Mouse (Mus musculus) stomach, embryonic 16.5 days (tissue): ENCODE results near the gene Vipas39. TPM values are rescaled to one million over a fixed set of nuclear protein-coding genes. Genes with fewer than 3 reads are reported as not detected.

Experiments
- ATAC-seq: fragments of 200-750 bp; cut with Nextera tagmentation; 2 replicates; pipeline ENCODE4 v1.8.0; 2017; ENCODE audit warnings: moderate number of reproducible peaks, moderate TSS enrichment; ENCODE audit not compliant: insufficient read depth, low FRiP score
- H3K27ac ChIP-seq: fragments of 300-500 bp; sonication (generic); 2 replicates; pipeline ENCODE4 v1.5.1; 2014; ENCODE audit warnings: low read length
- H3K27me3 ChIP-seq: fragments of 300-500 bp; sonication (generic); 2 replicates; pipeline ENCODE4 v1.6.1; 2014; ENCODE audit warnings: low read length, control low read depth, mixed read lengths; ENCODE audit not compliant: control insufficient read depth, insufficient read depth
- H3K36me3 ChIP-seq: fragments of 300-500 bp; sonication (generic); 2 replicates; pipeline ENCODE4 v1.6.1; 2014; ENCODE audit warnings: low read length; ENCODE audit not compliant: control insufficient read depth, insufficient read depth
- H3K4me1 ChIP-seq: fragments of 300-500 bp; sonication (generic); 2 replicates; pipeline ENCODE4 v1.6.1; 2014; ENCODE audit warnings: low read length, control low read depth, mixed read lengths; ENCODE audit not compliant: control insufficient read depth, insufficient read depth
- H3K4me2 ChIP-seq: fragments of 300-500 bp; sonication (generic); 2 replicates; pipeline ENCODE4 v1.6.1; 2014; ENCODE audit warnings: low read depth, low read length, mixed read lengths
- H3K4me3 ChIP-seq: fragments of 300-500 bp; sonication (generic); replicated peaks from 2 replicates; pipeline ENCODE4 v1.5.1; 2014; ENCODE audit warnings: mild to moderate bottlenecking, low read length
- H3K9ac ChIP-seq: fragments of 300-500 bp; sonication (generic); 2 replicates; pipeline ENCODE4 v1.6.1; 2014; ENCODE audit warnings: low read length
- H3K9me3 ChIP-seq: fragments of 300-500 bp; sonication (generic); replicated peaks from 2 replicates; pipeline ENCODE4 v1.6.1; 2016; ENCODE audit warnings: low read length, control low read depth; ENCODE audit not compliant: control insufficient read depth
- WGBS: fragments of 180-500 bp; shearing (Covaris S2); extraction: QIAGEN DNeasy Blood & Tissue Kit; methylation state at CpG from one replicate; pipeline ENCODE4 v1.1.7; 2014; 5-methylcytosine and 5-hydroxymethylcytosine counted together
- polyA plus RNA-seq: library from polyadenylated mRNA; unstranded; fragments of >200 nt; fragmentation: Nextera tagmentation; extraction: Ambion mirVana; gene quantifications from 2 replicates; pipeline ENCODE4 v1.2.1, GENCODE M21; 2015

The Vipas39 gene
- polyA plus RNA-seq, 1 experiment from 2014 or later: 36.3 TPM

- no peaks in the 10 kb centered on the region for H3K9me3 ChIP-seq
- no peak overlapping the region for H3K27ac ChIP-seq
- no peak overlapping the region for H3K9ac ChIP-seq
- H3K4me2 ChIP-seq: no peak overlapping the region
- H3K27me3 ChIP-seq: peaks cover 6% of the 10 kb centered on the region
- ATAC-seq: no peak
- 72% methylated on average over 6 of the region's 6 CpGs for WGBS
- no peaks in the 10 kb centered on the region for H3K36me3 ChIP-seq
- no peaks in the 10 kb centered on the region for H3K4me1 ChIP-seq
- H3K4me3 ChIP-seq: no peak overlapping the region
These were observed 27.9 kb upstream of the Vipas39 start for GRCm38 (mm10) chr12:87293934-87294333.

GRCm38 (mm10) chr12:87289100-87289499 lies 23.0 kb upstream of the Vipas39 start:
- Histone ChIP-seq H3K4me2 (no peak overlapping the region), H3K9me3 (no peaks in the 10 kb centered on the region), H3K9ac (no peak overlapping the region), H3K36me3 (no peaks in the 10 kb centered on the region), H3K27ac (no peak overlapping the region), H3K27me3 (no peaks in the 10 kb centered on the region), H3K4me3 (no peak overlapping the region), H3K4me1 (no peaks in the 10 kb centered on the region)
- no peak for ATAC-seq
- 82% methylated on average over 5 of the region's 5 CpGs for WGBS

DNA sequence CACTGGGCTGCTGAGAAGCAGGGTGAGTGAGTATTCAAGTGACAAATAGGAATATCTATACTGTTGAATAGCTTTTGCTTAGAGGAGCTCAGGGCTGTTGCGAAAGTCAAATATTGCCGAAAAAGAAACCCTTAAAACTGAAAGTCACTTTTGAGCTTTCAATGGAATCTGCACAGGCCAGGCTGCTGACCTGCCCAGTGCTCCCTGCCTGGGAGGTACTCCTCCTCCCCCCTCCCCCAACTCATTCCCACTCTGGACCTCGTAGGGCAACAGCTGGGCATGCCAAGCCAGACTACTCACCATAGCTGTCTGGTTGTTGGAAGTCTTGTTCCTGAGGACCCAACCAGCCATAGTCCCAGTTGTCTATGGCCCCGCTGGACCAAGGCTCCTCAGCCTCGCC lies 18.7 kb upstream of the Vipas39 start:
- no peaks in the 10 kb centered on the region for H3K4me1 ChIP-seq
- H3K9me3 ChIP-seq: no peaks in the 10 kb centered on the region
- no peaks in the 10 kb centered on the region for H3K27me3 ChIP-seq
- no peak overlapping the region for H3K27ac ChIP-seq
- no peak overlapping the region for H3K4me2 ChIP-seq
- H3K4me3 ChIP-seq: no peak overlapping the region
- no peak for ATAC-seq
- no peaks in the 10 kb centered on the region for H3K36me3 ChIP-seq
- H3K9ac ChIP-seq: no peak overlapping the region
- 80% methylated on average over 5 of the region's 5 CpGs for WGBS

DNA sequence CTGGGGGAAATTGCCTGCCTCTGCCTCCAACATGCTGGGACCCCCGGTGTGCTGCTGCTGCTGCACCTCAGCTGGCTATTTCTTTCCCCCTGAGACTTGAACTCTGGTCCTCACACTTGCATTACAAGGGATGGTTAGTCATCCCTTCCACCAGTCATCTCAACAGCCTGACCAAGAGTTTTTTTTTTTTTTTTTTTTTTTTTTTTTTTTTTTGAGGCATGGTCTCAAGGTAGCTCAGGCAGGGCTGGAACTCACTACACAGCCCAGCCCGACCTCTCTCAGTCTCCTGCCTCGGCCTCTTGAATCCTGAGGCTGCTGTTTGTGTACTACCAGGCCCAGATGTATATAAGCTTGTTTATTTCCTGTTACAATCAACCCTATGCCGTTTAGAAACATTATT lies 18.2 kb upstream of the Vipas39 start:
- no peak for ATAC-seq
- no peaks in the 10 kb centered on the region for H3K9me3 ChIP-seq
- 74% methylated on average over 4 of the region's 4 CpGs for WGBS
- H3K36me3 ChIP-seq: no peaks in the 10 kb centered on the region
- no peaks in the 10 kb centered on the region for H3K4me1 ChIP-seq
- no peaks in the 10 kb centered on the region for H3K27me3 ChIP-seq
- H3K9ac ChIP-seq: no peak overlapping the region
- H3K27ac ChIP-seq: no peak overlapping the region
- no peak overlapping the region for H3K4me3 ChIP-seq
- no peak overlapping the region for H3K4me2 ChIP-seq

GRCm38 (mm10) chr12:87283706-87284105 lies 17.6 kb upstream of the Vipas39 start:
- H3K27me3 ChIP-seq: no peaks in the 10 kb centered on the region
- H3K9me3 ChIP-seq: no peaks in the 10 kb centered on the region
- 73% methylated on average over 7 of the region's 7 CpGs for WGBS
- ATAC-seq: no peak
- H3K4me3 ChIP-seq: no peak overlapping the region
- no peaks in the 10 kb centered on the region for H3K4me1 ChIP-seq
- H3K4me2 ChIP-seq: no peak overlapping the region
- H3K36me3 ChIP-seq: no peaks in the 10 kb centered on the region
- no peak overlapping the region for H3K27ac ChIP-seq
- H3K9ac ChIP-seq: no peak overlapping the region

DNA sequence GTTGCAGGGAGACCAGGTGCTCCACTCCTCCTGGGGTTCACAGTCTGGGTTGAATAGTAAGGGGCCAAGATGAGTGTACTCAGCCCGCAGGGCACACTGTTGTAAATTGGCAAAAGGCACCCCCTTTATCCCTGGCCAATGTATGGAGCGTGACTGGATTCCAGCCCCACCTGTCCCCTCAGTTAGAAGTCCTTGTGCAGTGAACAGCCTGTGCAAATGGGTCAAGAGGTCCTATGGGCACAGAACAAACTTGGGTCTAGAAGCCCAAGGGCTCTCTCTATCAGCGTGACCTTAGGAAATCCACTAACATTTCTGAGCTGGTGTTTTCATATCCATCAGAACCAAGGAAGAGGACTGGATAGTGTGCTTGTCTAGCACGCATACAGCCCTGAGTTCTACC lies 16.7 kb upstream of the Vipas39 start:
- H3K9me3 ChIP-seq: no peaks in the 10 kb centered on the region
- 94% methylated on average over 4 of the region's 4 CpGs for WGBS
- no peaks in the 10 kb centered on the region for H3K27me3 ChIP-seq
- no peak overlapping the region for H3K4me2 ChIP-seq
- H3K27ac ChIP-seq: no peak overlapping the region
- H3K4me1 ChIP-seq: peaks cover 5% of the 10 kb centered on the region; the same call in 1 of the 2 replicates
- no peak for ATAC-seq
- no peaks in the 10 kb centered on the region for H3K36me3 ChIP-seq
- no peak overlapping the region for H3K4me3 ChIP-seq
- H3K9ac ChIP-seq: no peak overlapping the region

DNA sequence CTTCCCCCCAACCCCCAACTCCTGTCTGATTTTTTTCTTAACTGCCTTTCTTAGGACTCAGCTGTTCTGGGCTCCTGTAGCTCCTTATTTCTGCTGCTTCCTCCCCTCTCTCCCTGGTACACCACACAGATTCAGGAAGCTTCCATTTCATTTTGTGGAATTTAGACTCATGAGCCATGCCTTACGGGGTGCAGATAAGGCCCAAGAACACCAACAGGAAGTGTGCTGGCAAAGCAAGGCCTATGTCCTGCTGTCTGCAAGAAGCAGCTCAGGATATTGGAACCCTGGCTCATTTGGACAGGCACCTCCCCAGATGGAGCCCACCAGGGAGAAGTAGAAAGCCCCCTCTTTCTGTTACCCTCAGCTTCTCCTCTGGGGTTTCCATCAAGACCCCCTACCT lies 15.7 kb upstream of the Vipas39 start:
- WGBS: 77% methylated on average over 1 of the region's 1 CpGs
- no peaks in the 10 kb centered on the region for H3K9me3 ChIP-seq
- no peak overlapping the region for H3K4me3 ChIP-seq
- H3K4me2 ChIP-seq: no peak overlapping the region
- H3K27me3 ChIP-seq: no peaks in the 10 kb centered on the region
- H3K36me3 ChIP-seq: no peaks in the 10 kb centered on the region
- peaks cover 5% of the 10 kb centered on the region; the same call in 1 of the 2 replicates for H3K4me1 ChIP-seq
- ATAC-seq: no peak
- no peak overlapping the region for H3K27ac ChIP-seq
- H3K9ac ChIP-seq: no peak overlapping the region

- H3K9me3 ChIP-seq: no peaks in the 10 kb centered on the region
- 0 out of 2 replicates have a peak, but pooled peaks cover 6% of the 10 kb centered on the region for H3K36me3 ChIP-seq
- H3K4me3 ChIP-seq: no peak overlapping the region
- H3K27ac ChIP-seq: no peak overlapping the region
- WGBS: 53% methylated on average over 14 of the region's 14 CpGs
- peaks cover 5% of the 10 kb centered on the region; the same call in 1 of the 2 replicates for H3K4me1 ChIP-seq
- H3K4me2 ChIP-seq: no peak overlapping the region
- H3K9ac ChIP-seq: no peak overlapping the region
- no peak for ATAC-seq
- no peaks in the 10 kb centered on the region for H3K27me3 ChIP-seq
These were observed 13.8 kb upstream of the Vipas39 start for GRCm38 (mm10) chr12:87279879-87280278.

DNA sequence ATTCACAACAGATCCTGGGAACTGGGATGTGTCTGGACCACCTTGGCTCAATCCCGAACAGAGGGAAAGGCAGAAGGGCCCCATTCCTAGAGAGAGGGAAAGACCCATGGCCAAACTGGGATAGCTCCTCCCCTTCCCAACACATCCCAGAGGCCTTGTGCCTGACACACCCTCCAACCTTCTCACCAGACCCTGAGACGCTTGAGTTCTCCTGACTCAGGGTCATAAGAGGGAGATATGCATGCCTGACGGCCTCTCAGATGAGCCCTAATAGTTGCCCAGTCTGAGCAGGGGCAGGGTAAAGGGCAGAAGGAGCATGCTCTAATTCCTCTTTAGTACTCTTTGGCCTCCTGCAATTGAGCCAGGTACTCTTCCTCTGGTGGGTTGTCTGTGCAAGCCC lies 13.3 kb upstream of the Vipas39 start:
- WGBS: 60% methylated on average over 3 of the region's 3 CpGs
- H3K27me3 ChIP-seq: no peaks in the 10 kb centered on the region
- ATAC-seq: peak; percentile 18; the same call in 1 of the 2 replicates
- H3K9me3 ChIP-seq: no peaks in the 10 kb centered on the region
- H3K4me1 ChIP-seq: peaks cover 5% of the 10 kb centered on the region; the same call in 1 of the 2 replicates
- H3K4me2 ChIP-seq: no peak overlapping the region
- no peak overlapping the region for H3K9ac ChIP-seq
- no peak overlapping the region for H3K27ac ChIP-seq
- H3K36me3 ChIP-seq: 0 out of 2 replicates have a peak, but pooled peaks cover 8% of the 10 kb centered on the region
- H3K4me3 ChIP-seq: no peak overlapping the region
